Mouse (Mus musculus): ENCODE results near the gene Cfap100. TPM values are rescaled to one million over a fixed set of nuclear protein-coding genes. Genes with fewer than 3 reads are reported as not detected.

Gene Cfap100
- total RNA-seq, 1 experiment: 0.98 TPM

DNA sequence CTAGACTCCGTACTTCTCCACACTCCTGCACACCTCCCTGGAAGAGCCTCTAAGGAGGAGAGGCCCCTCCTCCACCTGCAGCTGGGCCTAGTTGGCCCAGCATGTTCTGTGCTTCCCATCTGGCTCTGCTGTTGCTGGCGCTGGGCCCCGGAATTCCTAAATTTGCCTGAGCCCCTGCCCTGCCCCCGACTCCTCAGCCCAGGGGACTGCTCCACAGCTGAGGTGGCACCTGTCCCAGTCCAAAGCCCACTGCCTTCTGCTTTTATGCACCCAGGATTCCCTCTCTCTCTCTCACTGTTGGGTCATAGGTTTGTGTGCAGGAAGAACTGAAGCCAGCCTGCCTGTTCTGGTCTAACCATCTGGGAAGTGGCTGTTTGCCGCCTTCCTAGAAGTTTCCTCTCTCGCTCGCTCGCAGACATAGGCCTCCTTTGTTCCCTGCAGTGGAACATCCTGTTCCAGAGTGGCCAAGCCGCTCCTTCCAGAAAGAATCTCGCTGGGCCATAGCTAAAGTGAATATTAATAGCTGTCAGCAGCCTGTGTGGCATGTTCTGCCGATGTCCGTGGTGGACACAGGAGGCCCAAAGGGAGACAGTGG is 42.4 kb upstream of the Cfap100 start:
- no peaks in the 10 kb centered on the region for H3K9me3 ChIP-seq (ENCODE audit: control insufficient read depth, insufficient read depth, low read depth, low read length)
- TF ChIP-seq ZNF384 (IDR thresholded peaks at IDR 0.05; ENCODE audit: low read depth, low read length): no peak
- TF ChIP-seq ZC3H11A (IDR thresholded peaks at IDR 0.05; ENCODE audit: borderline replicate concordance, low read depth, low read length): no peak
- TF ChIP-seq HCFC1 (IDR thresholded peaks at IDR 0.05; ENCODE audit: borderline replicate concordance, insufficient read depth, low read length): no peak
- no peak for TF ChIP-seq MAFK (IDR thresholded peaks at IDR 0.05; ENCODE audit: insufficient read depth, low read depth, low read length)
- TF ChIP-seq CHD2 (IDR thresholded peaks at IDR 0.05; ENCODE audit: low read depth, low read length): no peak
- no peak overlapping the region for H3K27ac ChIP-seq (ENCODE audit: insufficient read depth, low read depth, low read length, poor library complexity, severe bottlenecking)
- no peak for DNase-seq (ENCODE audit: low read depth, low spot score)
- 0 out of 2 replicates have a peak overlapping the region, but pooled peaks have one; percentile 1 for H3K9ac ChIP-seq (ENCODE audit: insufficient read depth, low read depth, low read length, poor library complexity, severe bottlenecking)
- H3K36me3 ChIP-seq (ENCODE audit: control insufficient read depth, insufficient read depth, low read length, poor library complexity, severe bottlenecking): peaks cover 41% of the 10 kb centered on the region
- in situ Hi-C loops (cut with MboI; ENCODE audit: low sequenced_read_pairs in 2 of 2, unreplicated experiment in 2 of 2): no loop called here
- H3K4me3 ChIP-seq (ENCODE audit: insufficient read depth in 1 of 2, low read depth in 1 of 2, low read length in 2 of 2, poor library complexity in 1 of 2, severe bottlenecking in 1 of 2): no peak overlapping the region
- peaks cover 7 to 20% of the 10 kb centered on the region in 2 experiments; a peak in 3 of 4 replicates for H3K4me1 ChIP-seq (ENCODE audit: control insufficient read depth in 2 of 2, insufficient read depth in 2 of 2, low read length in 2 of 2, poor library complexity in 1 of 2)

DNA sequence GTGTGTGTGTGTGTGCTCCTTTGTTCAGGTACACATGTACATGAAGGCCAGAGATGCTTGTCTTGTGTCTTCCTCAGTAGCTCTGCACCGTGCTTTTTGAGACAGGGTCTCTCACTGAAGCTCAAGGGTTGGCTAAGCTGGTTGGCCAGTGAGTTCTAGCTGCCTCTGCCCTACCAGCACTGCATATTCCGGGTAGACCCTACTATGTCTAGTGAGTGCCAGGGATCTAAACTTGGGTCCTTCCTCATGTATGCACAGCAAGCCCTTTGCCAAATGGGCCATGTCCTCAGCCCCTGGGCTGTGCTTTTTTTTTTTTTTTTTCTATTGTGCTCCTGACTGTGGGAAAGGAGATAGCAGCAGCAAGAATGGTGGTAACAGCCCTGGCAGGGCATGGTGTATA is 41.7 kb upstream of the Cfap100 start:
- Histone ChIP-seq H3K9ac (ENCODE audit: insufficient read depth, low read depth, low read length, poor library complexity, severe bottlenecking) (no peak overlapping the region), H3K4me3 (ENCODE audit: insufficient read depth in 1 of 2, low read depth in 1 of 2, low read length in 2 of 2, poor library complexity in 1 of 2, severe bottlenecking in 1 of 2) (no peak overlapping the region), H3K36me3 (ENCODE audit: control insufficient read depth, insufficient read depth, low read length, poor library complexity, severe bottlenecking) (peaks cover 44% of the 10 kb centered on the region), H3K9me3 (ENCODE audit: control insufficient read depth, insufficient read depth, low read depth, low read length) (no peaks in the 10 kb centered on the region), H3K4me1 (ENCODE audit: control insufficient read depth in 2 of 2, insufficient read depth in 2 of 2, low read length in 2 of 2, poor library complexity in 1 of 2) (peaks cover 6 to 16% of the 10 kb centered on the region in 2 experiments; a peak in 3 of 4 replicates), H3K27ac (ENCODE audit: insufficient read depth, low read depth, low read length, poor library complexity, severe bottlenecking) (no peak overlapping the region)
- in situ Hi-C loops (cut with MboI; ENCODE audit: low sequenced_read_pairs in 2 of 2, unreplicated experiment in 2 of 2): no loop called here
- DNase-seq (ENCODE audit: low read depth, low spot score): no peak
- TF ChIP-seq ZC3H11A (IDR thresholded peaks at IDR 0.05; ENCODE audit: borderline replicate concordance, low read depth, low read length): no peak
- no peak for TF ChIP-seq MAFK (IDR thresholded peaks at IDR 0.05; ENCODE audit: insufficient read depth, low read depth, low read length)
- TF ChIP-seq ZNF384 (IDR thresholded peaks at IDR 0.05; ENCODE audit: low read depth, low read length): no peak
- no peak for TF ChIP-seq HCFC1 (IDR thresholded peaks at IDR 0.05; ENCODE audit: borderline replicate concordance, insufficient read depth, low read length)
- TF ChIP-seq CHD2 (IDR thresholded peaks at IDR 0.05; ENCODE audit: low read depth, low read length): no peak

GRCm38 (mm10) chr6:90469041-90469440 is 40.4 kb upstream of the Cfap100 start:
- in situ Hi-C loops (cut with MboI; ENCODE audit: low sequenced_read_pairs in 2 of 2, unreplicated experiment in 2 of 2): no loop called here
- no peak for DNase-seq (ENCODE audit: low read depth, low spot score)
- Histone ChIP-seq H3K4me1 (ENCODE audit: control insufficient read depth in 2 of 2, insufficient read depth in 2 of 2, low read length in 2 of 2, poor library complexity in 1 of 2) (peaks cover 0 to 17% of the 10 kb centered on the region in 2 experiments; a peak in 1 of 4 replicates), H3K9me3 (ENCODE audit: control insufficient read depth, insufficient read depth, low read depth, low read length) (no peaks in the 10 kb centered on the region), H3K27ac (ENCODE audit: insufficient read depth, low read depth, low read length, poor library complexity, severe bottlenecking) (no peak overlapping the region), H3K9ac (ENCODE audit: insufficient read depth, low read depth, low read length, poor library complexity, severe bottlenecking) (no peak overlapping the region), H3K4me3 (ENCODE audit: insufficient read depth in 1 of 2, low read depth in 1 of 2, low read length in 2 of 2, poor library complexity in 1 of 2, severe bottlenecking in 1 of 2) (no peak overlapping the region), H3K36me3 (ENCODE audit: control insufficient read depth, insufficient read depth, low read length, poor library complexity, severe bottlenecking) (peaks cover 46% of the 10 kb centered on the region)
- TF ChIP-seq ZC3H11A (IDR thresholded peaks at IDR 0.05; ENCODE audit: borderline replicate concordance, low read depth, low read length): no peak
- TF ChIP-seq ZNF384 (IDR thresholded peaks at IDR 0.05; ENCODE audit: low read depth, low read length): no peak
- TF ChIP-seq HCFC1 (IDR thresholded peaks at IDR 0.05; ENCODE audit: borderline replicate concordance, insufficient read depth, low read length): no peak
- no peak for TF ChIP-seq MAFK (IDR thresholded peaks at IDR 0.05; ENCODE audit: insufficient read depth, low read depth, low read length)
- no peak for TF ChIP-seq CHD2 (IDR thresholded peaks at IDR 0.05; ENCODE audit: low read depth, low read length)

- no peak overlapping the region for H3K9ac ChIP-seq (ENCODE audit: insufficient read depth, low read depth, low read length, poor library complexity, severe bottlenecking)
- TF ChIP-seq HCFC1 (IDR thresholded peaks at IDR 0.05; ENCODE audit: borderline replicate concordance, insufficient read depth, low read length): no peak
- no peak for TF ChIP-seq ZNF384 (IDR thresholded peaks at IDR 0.05; ENCODE audit: low read depth, low read length)
- no peak for TF ChIP-seq CHD2 (IDR thresholded peaks at IDR 0.05; ENCODE audit: low read depth, low read length)
- no peak for TF ChIP-seq ZC3H11A (IDR thresholded peaks at IDR 0.05; ENCODE audit: borderline replicate concordance, low read depth, low read length)
- no peak for TF ChIP-seq MAFK (IDR thresholded peaks at IDR 0.05; ENCODE audit: insufficient read depth, low read depth, low read length)
- H3K9me3 ChIP-seq (ENCODE audit: control insufficient read depth, insufficient read depth, low read depth, low read length): no peaks in the 10 kb centered on the region
- no peak overlapping the region for H3K4me3 ChIP-seq (ENCODE audit: insufficient read depth in 1 of 2, low read depth in 1 of 2, low read length in 2 of 2, poor library complexity in 1 of 2, severe bottlenecking in 1 of 2)
- H3K27ac ChIP-seq (ENCODE audit: insufficient read depth, low read depth, low read length, poor library complexity, severe bottlenecking): no peak overlapping the region
- H3K4me1 ChIP-seq (ENCODE audit: control insufficient read depth in 2 of 2, insufficient read depth in 2 of 2, low read length in 2 of 2, poor library complexity in 1 of 2): peaks cover 0 to 18% of the 10 kb centered on the region in 2 experiments; a peak in 1 of 4 replicates
- in situ Hi-C loops (cut with MboI; ENCODE audit: low sequenced_read_pairs in 2 of 2, unreplicated experiment in 2 of 2): no loop called here
- H3K36me3 ChIP-seq (ENCODE audit: control insufficient read depth, insufficient read depth, low read length, poor library complexity, severe bottlenecking): peaks cover 46% of the 10 kb centered on the region
- no peak for DNase-seq (ENCODE audit: low read depth, low spot score)
Observed at GRCm38 (mm10) chr6:90468216-90468615, 39.6 kb upstream of the Cfap100 start.

All from ES-E14 (cell line).